Mouse (Mus musculus): ENCODE data around the gene Anln. TPM values are rescaled to one million over a fixed set of nuclear protein-coding genes. Genes with fewer than 3 reads are reported as not detected.
"Not testable (repeated sequence)": the region's sequence is repeated elsewhere in the genome, so short reads cannot be mapped to it uniquely, and the experiment has no call there.

Gene Anln
- polyA plus RNA-seq, 1 experiment from 2014 or later, result 12.1 TPM

DNA sequence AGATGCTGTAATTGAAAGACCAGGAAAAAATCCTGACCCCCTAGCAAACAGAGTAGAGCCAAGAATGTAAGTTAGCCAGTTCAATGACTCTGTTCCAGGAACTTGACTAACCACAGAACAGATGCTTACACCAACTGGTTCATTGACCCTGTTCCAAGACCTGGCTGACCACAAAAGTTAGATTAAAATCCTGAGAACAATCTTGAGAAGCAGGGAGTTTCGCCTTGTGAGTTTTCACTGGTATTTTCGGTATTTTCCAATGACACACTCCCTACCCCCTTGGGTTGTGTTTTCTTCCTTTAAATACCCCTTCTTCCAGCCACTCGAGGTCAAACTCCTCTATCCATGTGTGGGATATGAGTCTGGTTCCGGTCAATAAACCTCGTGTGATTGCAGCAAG lies 79.3 kb downstream of the Anln start:
- H3K4me1 ChIP-seq (replicated peaks), result peaks cover 17% of the 10 kb centered on the region
- no peak overlapping the region for H3K4me3 ChIP-seq (replicated peaks)
- 91% methylated on average over 5 of the region's 5 CpGs for WGBS
- H3K36me3 ChIP-seq, result peaks cover 7% of the 10 kb centered on the region
- H3K4me2 ChIP-seq (replicated peaks), result no peak overlapping the region
- 0 out of 2 replicates have a peak, but pooled peaks cover 4% of the 10 kb centered on the region for H3K9me3 ChIP-seq
- ATAC-seq, result no peak
- no peak overlapping the region for H3K27ac ChIP-seq
- H3K27me3 ChIP-seq, result no peaks in the 10 kb centered on the region
- H3K9ac ChIP-seq (replicated peaks), result no peak overlapping the region

DNA sequence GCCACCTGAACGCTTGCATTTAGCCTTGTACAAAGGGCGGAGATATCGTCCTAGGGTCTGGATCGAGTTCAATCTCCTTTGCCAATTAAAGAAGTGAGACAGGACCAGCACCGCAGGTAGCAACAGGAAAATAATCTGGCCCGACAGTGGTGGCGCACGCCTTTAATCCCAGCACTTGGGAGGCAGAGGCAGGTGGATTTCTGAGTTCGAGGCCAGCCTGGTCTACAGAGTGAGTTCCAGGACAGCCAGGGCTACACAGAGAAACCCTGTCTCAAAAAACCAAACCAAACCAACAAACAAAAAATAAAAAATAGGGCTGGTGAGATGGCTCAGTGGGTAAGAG lies 81.1 kb downstream of the Anln start:
- H3K27me3 ChIP-seq; ATAC-seq; H3K9ac ChIP-seq (replicated peaks): not testable (repeated sequence)
- Histone ChIP-seq H3K9me3 (peaks cover 16% of the 10 kb centered on the region), H3K27ac (peak overlapping the region; percentile 93), H3K4me3 (replicated peaks) (peak overlapping the region; percentile 93), H3K4me1 (replicated peaks) (peaks cover 18% of the 10 kb centered on the region), H3K36me3 (peaks cover 25% of the 10 kb centered on the region), H3K4me2 (replicated peaks) (peak overlapping the region; percentile 76)
- 13% methylated on average over 9 of the region's 9 CpGs for WGBS

DNA sequence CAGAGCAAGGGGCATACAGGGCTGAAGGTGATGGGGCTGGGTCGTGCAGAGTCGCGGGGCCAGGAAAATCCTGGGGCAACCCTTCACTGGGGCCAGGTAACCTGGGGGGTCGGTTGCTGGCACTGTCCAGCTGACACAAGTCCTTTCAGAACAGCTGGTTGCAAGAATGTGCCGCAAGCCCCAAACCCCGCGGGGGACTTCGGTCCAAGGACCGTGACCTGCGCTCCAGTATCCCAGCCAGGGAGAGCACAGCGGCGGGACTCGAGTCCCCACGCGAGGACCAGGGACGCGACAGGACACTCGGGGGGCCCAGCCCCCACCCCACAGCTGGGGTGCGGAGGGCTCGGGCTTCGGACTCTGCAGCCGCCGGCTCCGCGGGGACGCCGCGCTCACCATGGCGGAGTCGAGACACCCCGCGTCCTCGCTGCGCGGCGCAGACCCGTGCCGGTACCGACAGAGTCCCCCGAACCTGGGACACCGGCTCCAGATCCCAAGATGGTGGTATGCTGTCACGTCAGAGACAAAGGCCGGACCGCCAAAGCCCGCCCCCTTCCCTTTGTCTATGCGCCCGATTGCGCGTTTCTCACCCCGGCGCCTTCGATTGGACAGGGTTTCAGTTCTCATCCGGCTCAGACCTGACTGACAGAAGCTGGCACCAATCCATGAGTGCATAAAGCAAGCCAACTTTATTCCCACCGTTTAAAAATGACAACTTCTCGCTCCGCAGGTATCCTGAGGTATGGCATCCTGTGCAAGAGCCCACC lies 81.7 kb downstream of the Anln start, which contains the start of gene Zfp810:
Gene Zfp810, minus strand, starts transcription at position 493 of the 764 bp plus-strand sequence.
- Histone ChIP-seq H3K27me3 (no peaks in the 10 kb centered on the region), H3K4me2 (replicated peaks) (peak within 1 kb of the TSS; percentile 76), H3K9me3 (peaks cover 16% of the 10 kb centered on the region), H3K9ac (replicated peaks) (peak within 1 kb of the TSS; percentile 99), H3K4me1 (replicated peaks) (peaks cover 18% of the 10 kb centered on the region), H3K36me3 (peaks cover 30% of the 10 kb centered on the region), H3K27ac (peak within 1 kb of the TSS; percentile 93), H3K4me3 (replicated peaks) (peak within 1 kb of the TSS; percentile 93)
- peak; percentile 100 for ATAC-seq
- WGBS, result under 1% methylated on average over 56 of the region's 56 CpGs

DNA sequence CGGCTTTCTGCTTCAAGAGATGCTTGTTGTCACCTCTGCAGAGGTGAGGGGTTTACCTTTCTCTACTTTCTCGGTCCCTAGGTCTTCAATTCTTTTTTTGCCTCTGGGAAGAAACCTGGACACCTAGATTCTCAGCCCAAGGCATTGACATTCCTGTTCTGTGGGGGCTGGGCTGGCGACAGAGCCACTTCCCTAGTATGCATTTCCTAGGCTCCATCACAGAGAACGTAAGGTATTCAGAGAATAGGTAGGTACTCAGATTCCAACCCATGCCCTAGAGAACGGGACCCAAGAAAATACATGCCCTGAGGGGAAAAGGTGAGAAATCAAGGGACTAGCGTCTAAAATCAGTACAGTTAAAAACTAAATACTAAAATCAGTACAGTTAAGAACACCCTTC lies 82.3 kb downstream of the Anln start:
- Histone ChIP-seq H3K4me3 (replicated peaks) (peak overlapping the region; percentile 93), H3K4me1 (replicated peaks) (peaks cover 18% of the 10 kb centered on the region), H3K4me2 (replicated peaks) (peak overlapping the region; percentile 76), H3K9me3 (peaks cover 16% of the 10 kb centered on the region), H3K9ac (replicated peaks) (peak overlapping the region; percentile 99), H3K27me3 (no peaks in the 10 kb centered on the region), H3K27ac (peak overlapping the region; percentile 93), H3K36me3 (peaks cover 36% of the 10 kb centered on the region)
- ATAC-seq, result peak; percentile 15; the same call in 1 of the 2 replicates
- WGBS, result 18% methylated on average over 6 of the region's 6 CpGs

DNA sequence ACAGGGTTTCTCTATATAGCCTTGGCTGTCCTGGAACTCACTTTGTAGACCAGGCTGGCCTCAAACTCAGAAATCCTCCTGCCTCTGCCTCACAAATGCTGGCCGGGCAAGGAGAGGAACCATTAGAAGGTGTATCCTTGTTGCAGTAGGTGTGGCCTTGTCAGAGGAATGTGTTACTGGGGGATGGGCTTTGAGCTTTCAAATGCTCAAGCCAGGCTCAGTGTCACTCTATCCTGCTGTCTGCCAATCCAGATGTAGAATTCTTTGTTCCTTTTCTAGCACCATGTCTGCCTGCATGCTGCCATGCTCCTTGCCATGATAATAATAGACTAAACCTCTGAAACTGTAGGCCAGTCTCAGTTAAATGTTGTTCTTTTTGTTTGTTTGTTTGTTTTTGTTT lies 86.8 kb downstream of the Anln start:
- Histone ChIP-seq H3K9me3 (peaks cover 16% of the 10 kb centered on the region), H3K4me1 (replicated peaks) (peaks cover 18% of the 10 kb centered on the region), H3K36me3 (peaks cover 78% of the 10 kb centered on the region), H3K27ac (no peak overlapping the region), H3K4me3 (replicated peaks) (no peak overlapping the region), H3K9ac (replicated peaks) (no peak overlapping the region), H3K4me2 (replicated peaks) (no peak overlapping the region), H3K27me3 (no peaks in the 10 kb centered on the region)
- no peak for ATAC-seq
- WGBS, result 97% methylated on average over 1 of the region's 1 CpGs

Other genes starting within 250 kb of the Anln start
- gene Pigyl, start 232.3 kb downstream of the Anln start, polyA plus RNA-seq (2015; fragmentation: Nextera tagmentation; extraction: Ambion mirVana), result 79.4 and 88.3 TPM in 2 replicates
- 0.22 and 0.24 TPM in 2 replicates for gene Zfp872, start 201.1 kb downstream of the Anln start, polyA plus RNA-seq (2015; fragmentation: Nextera tagmentation; extraction: Ambion mirVana)
- gene Zfp809, start 163.5 kb downstream of the Anln start, polyA plus RNA-seq (2015; fragmentation: Nextera tagmentation; extraction: Ambion mirVana), result 10.1 and 13.4 TPM in 2 replicates
- gene Zfp599, start 129.3 kb downstream of the Anln start, polyA plus RNA-seq (2015; fragmentation: Nextera tagmentation; extraction: Ambion mirVana), result 9.7 and 10.0 TPM in 2 replicates
- gene Zfp810, start 81.5 kb downstream of the Anln start, polyA plus RNA-seq (2015; fragmentation: Nextera tagmentation; extraction: Ambion mirVana), result 39.9 and 43.3 TPM in 2 replicates
- 9.2 and 9.9 TPM in 2 replicates for gene 9530077C05Rik, start 22.3 kb upstream of the Anln start, polyA plus RNA-seq (2015; fragmentation: Nextera tagmentation; extraction: Ambion mirVana)
- gene Gm17545, start 65.1 kb upstream of the Anln start, polyA plus RNA-seq (2015; fragmentation: Nextera tagmentation; extraction: Ambion mirVana), result not detected in 2 replicates
- 61.6 and 64.8 TPM in 2 replicates for gene Rp9, start 80.6 kb upstream of the Anln start, polyA plus RNA-seq (2015; fragmentation: Nextera tagmentation; extraction: Ambion mirVana)
- gene Bbs9, start 86.5 kb upstream of the Anln start, polyA plus RNA-seq (2015; fragmentation: Nextera tagmentation; extraction: Ambion mirVana), result 22.5 and 23.8 TPM in 2 replicates